Mouse (Mus musculus) spleen, postnatal 14 days (tissue): Measurements from ENCODE around the gene Igfbp4.

ENCODE experiments used
- DNase-seq, 2 experiments: peaks; one replicate each; pipeline ENCODE4 v3.0.0; 2021 to 2022; ENCODE audit warnings: low spot score in 2 of 2

The Igfbp4 gene

DNA sequence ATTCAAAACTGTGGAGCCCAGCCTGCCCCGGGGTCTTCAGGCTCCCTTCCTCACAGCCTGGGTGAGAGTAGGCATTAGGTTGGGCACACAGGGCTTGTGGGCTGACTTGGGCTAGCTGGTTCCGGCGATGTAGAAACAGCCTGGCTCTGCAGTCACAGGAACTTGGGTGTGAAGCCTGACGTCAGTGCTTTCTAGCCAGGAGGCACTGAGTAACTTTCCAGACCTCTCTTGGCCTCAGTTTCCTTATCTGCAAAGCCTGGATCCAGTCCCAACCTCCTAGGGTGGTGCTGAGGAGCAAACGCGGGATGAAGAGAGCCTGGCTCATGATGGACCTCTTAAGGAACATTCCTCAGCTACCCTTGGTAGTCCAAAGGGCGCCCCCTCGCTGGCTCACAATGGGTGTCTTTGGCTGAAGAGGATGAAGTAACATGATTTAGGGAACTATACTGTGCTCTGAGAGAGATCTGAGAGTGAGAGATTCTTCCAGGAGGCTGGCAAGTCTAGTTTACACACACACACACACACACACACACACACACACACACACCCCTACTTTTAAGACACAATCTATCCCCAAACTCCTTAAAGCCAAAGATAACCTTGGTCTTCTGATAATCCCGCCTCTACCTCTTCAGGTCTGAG is 40.0 kb downstream of the Igfbp4 start:
- DNase-seq = no peak

GRCm38 (mm10) chr11:99081566-99081965 is 40.5 kb downstream of the Igfbp4 start:
- no peak for DNase-seq

GRCm38 (mm10) chr11:99082098-99082497 is 41.1 kb downstream of the Igfbp4 start:
- DNase-seq = no peak

- no peak for DNase-seq
Measured at GRCm38 (mm10) chr11:99083516-99083915, 42.5 kb downstream of the Igfbp4 start.

- no peak for DNase-seq
Measured at GRCm38 (mm10) chr11:99084366-99084765, 43.3 kb downstream of the Igfbp4 start.

- DNase-seq = no peak
Measured at GRCm38 (mm10) chr11:99088486-99088885, 47.4 kb downstream of the Igfbp4 start.

DNA sequence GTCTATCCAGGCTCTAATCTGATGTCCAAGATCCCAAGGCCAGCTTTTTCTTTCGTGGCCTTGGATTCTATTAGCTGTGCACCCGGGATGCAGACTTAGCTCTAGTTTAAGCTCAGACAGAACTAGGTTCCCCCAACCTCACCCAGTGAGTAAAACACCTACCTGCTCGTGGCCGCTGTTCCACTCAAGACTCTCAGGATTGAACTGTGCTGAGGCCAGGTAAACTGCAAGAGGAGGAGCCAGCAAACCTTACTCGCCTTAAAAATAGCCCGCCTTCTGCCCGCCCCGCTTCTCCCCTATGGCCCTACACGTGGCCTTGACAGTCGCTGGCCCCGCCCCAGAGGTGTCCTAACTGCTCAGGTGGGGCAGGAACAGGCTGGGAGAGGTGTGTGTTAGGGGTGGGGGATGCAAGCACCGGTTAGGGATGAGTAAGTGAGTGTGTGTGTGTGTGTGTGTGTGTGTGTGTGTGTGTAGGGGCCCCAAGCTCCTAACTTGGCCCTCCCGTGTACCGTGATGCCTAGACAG is 48.1 kb downstream of the Igfbp4 start, which contains the start of gene Tns4:
TSS of gene Tns4 (minus strand) at position 230 of the 525 bp plus-strand sequence.
- no peak for DNase-seq

- peak in 1 of 2 experiments; percentile 16 for DNase-seq
Measured at GRCm38 (mm10) chr11:99090391-99090790, 49.3 kb downstream of the Igfbp4 start.

DNA sequence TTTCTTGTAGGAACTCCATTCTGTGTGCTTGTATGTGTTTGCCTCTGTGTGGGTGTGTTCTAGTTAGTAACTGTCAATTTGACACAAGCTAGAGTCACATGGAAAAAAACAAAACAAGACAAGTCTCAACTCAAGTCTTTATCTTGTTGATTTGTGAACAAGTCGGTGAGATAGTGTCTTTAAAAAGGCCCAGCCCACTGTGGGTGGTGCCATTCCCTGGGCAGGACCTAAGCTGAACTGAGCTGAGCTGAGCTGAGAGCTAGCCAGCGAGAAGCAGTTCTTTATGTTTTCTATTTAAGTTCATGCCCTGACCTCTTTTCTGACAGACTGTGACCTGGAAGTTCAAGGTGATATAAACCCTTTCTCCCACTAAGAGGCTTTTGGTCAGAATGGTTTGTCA is 50.6 kb downstream of the Igfbp4 start:
- DNase-seq = no peak

- no peak for DNase-seq
Measured at GRCm38 (mm10) chr11:99093740-99094139, 52.7 kb downstream of the Igfbp4 start.

- DNase-seq = no peak
Measured at GRCm38 (mm10) chr11:99094911-99095676, 54.0 kb downstream of the Igfbp4 start.

- no peak for DNase-seq
Measured at GRCm38 (mm10) chr11:99095759-99096158, 54.7 kb downstream of the Igfbp4 start.

GRCm38 (mm10) chr11:99096417-99096816 is 55.4 kb downstream of the Igfbp4 start:
- no peak for DNase-seq

DNA sequence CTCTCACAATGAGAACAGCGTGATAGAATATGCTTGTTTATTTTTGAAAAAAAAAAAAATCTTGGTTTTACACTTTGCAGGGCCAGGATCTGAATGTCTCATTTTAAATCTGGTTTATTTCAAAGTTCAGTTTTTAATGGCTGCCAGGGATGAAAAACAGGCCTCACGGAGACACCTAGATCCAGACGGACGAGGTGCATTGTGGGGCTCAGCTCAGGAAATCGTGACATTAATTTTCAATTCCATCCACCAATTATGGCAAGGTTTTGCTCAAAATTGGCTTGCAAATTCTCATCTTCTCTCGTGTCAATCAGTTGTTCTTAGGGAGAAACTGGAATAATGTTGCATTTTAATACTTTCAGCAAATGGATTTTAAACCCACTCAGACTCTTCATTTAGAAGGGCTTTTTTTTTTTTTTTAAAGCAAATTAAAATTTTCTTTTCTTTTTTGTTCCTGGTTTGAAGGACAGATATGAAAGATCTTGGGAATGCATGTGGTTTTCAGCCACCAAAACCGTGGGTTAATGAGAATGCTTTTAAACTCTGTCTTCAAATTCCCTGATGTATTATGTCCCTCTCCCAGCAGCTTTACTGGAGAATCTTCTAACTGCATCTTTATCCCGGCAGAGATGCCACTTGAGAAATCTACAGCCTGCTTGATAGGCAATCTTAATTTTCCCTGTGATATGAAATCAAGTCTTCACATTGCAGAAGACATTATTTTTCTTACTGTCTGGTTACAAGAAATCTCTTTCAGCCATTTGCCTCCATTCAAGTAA is 56.1 kb downstream of the Igfbp4 start:
- DNase-seq = no peak

- no peak for DNase-seq
Measured at GRCm38 (mm10) chr11:99098924-99099323, 57.9 kb downstream of the Igfbp4 start.

GRCm38 (mm10) chr11:99099516-99099915 is 58.5 kb downstream of the Igfbp4 start:
- no peak for DNase-seq

- DNase-seq = no peak
Measured at GRCm38 (mm10) chr11:99100215-99100614, 59.2 kb downstream of the Igfbp4 start.

- no peak for DNase-seq
Measured at GRCm38 (mm10) chr11:99101693-99102092, 60.6 kb downstream of the Igfbp4 start.

- no peak for DNase-seq
Measured at GRCm38 (mm10) chr11:99102575-99103270, 61.7 kb downstream of the Igfbp4 start.
